Mouse (Mus musculus): ENCODE data around the gene Pdcd6.

Gene Pdcd6

DNA sequence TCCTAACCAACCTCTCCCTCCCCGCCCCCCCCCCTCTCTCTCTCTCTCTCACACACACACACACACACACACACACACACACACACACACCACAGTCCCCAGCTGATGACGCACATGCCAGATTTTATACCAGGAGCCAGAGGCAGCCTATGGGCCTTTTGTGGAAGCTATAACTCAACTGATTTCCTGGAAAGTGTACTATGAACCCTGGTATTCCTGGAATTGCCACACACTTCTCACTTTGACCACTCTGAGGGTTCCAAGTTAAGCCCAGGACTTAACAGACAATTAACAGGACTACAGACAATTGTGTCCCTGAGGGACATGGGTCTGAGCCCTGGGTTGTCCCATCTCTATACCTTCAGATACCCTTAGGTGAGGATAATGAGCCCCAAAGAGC lies 35.1 kb downstream of the Pdcd6 start:
- CTCF ChIA-PET: no interaction called here

DNA sequence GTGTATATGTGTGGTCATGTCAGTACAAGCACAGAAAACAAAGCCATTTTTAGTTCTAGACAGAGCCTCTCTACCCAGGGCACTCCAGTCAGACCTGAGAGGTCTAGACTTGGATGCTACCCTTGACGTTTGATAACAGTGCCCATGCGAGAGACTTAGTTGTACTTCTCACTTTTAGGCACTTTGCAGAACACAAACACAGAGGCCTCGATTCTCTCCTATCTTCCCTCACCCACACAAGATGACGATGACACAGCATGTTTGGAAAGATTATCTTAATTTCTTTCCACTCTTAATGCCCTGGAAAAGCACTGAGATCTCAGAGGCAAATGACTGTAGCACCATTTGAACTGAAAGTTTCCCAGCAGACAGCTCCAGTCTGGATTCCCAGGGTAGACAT lies 41.7 kb downstream of the Pdcd6 start:
- CTCF ChIA-PET: no interaction called here

DNA sequence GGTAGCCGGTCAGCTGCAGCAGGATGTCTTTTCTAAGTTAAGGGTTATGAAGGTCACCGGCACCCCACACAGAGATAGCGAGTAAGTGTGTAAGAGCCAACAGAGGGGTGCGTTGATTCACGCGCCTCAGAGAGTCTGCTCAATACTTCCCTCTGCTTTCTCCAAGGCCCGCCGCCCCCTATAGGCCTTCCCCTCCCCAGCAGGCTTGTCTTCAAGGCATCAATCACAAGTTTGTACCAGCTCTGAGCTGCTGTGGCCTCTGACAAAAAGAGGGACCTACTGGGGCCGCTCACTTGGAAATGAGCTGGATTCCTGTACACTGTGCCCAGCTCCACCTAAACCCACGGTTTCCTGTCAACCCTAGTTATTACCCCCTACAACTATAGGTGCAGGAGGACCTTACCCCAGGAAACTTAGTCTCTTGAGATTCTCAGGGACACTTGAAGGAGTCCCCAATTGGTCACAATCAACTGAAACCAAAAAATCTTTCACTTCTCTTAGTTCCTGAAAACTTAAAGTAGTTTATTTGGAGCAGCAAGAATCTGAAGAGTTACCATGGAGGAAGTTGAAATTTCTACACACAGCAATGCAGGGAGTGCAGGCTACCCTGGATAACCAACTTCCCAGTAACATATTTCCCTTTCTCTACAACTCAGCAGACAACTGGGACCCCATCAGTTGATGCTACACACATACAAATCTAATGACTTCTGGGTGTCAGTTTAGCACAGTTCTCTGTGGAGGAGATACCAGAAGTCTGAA lies 57.0 kb downstream of the Pdcd6 start:
- CTCF ChIA-PET: no interaction called here

DNA sequence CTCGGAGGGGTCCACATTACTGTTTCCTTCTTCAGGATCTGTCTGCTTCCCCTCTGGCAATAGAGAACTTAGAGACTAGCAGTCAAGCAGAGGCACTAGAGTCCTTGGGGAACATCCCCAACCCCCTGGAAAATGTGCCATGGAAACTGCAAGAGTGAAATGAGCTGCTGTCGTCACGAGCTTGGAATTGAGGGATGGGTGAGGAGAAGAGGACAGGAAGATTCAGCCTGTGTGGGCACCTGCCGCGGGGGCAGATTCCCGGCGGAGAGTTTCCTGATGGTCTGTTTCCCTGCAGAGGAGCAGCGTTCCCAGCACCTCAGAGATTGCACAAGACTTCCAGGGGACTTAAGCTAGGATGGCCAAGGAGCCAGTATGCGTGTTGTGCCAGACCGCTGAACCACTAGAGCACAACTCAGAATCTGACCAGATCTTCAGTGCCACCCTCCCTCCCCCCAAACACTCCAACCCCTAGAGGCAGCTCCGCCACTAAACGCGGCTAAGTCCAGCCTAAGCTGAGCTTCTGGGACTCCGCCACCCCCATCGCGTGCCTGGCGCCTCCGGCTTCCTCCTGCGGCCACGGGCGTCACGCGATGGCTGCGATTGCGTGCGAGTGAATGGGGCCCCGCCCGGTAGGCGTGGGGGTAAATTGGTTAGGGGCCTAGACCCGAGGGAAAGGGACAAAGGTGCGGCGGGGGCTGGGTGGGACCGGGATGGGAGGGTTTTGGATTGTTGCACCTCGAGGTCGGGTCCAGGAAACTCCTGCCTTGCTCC lies 57.7 kb downstream of the Pdcd6 start:
- CTCF ChIA-PET: no interaction called here
